ENCODE assay signal across 26 mouse cellular contexts in the genomic region with DNA sequence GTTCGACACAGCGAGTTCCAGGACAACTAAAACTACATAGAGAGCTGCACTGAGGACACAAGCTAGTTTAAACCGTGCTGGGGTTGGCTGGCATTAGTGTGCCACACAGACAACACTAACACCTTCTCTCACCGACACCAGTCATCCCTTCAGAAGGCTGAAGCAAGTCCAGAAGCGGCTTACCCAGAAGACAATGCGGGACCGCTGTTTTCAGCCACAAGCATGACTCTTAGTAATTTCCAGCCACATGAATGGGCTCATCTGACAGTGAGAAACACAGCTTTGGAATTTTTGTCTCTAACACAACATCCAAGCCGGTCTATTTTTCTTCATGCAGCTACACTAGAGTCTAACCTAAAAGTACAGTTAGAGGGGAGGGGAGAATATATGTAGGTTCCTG.
"Had no signal": no experiment of that assay in that cellular context is flagged by ENCODE, and none has a peak within 500 bp of the region (broad histone marks: within the 10 kb centered on the region; RNA-seq: fewer than 3 reads in every experiment).

No protein-coding gene starts in this region.

- H3K9ac ChIP-seq: heart, embryonic 13.5 days; heart, embryonic 15.5 days; hindbrain, embryonic 13.5 days; hindbrain, embryonic 15.5 days; kidney, embryonic 15.5 days; limb, embryonic 13.5 days; limb, embryonic 15.5 days; liver, embryonic 12.5 days; liver, embryonic 14.5 days had no signal

- ATAC-seq: hindbrain, postnatal 0 days; intestine, embryonic 16.5 days; liver, embryonic 12.5 days had no signal

- DNase-seq: gastrocnemius, postnatal 14 days; gastrocnemius, postnatal 36 days; heart, adult 18-20 months; heart, postnatal 14 days; heart, postnatal 36 days; kidney, adult 11 months; kidney, adult 2 months; kidney, adult 9 months; kidney, postnatal 14 days; kidney, postnatal 36 days; layer of hippocampus, adult 9-11 months; layer of hippocampus, postnatal 36 days; left cerebral cortex, postnatal 4 days had no signal

- H3K4me2 ChIP-seq: heart, embryonic 11.5 days; heart, embryonic 13.5 days; heart, embryonic 15.5 days; hindbrain, embryonic 13.5 days; hindbrain, embryonic 15.5 days; kidney, embryonic 15.5 days; limb, embryonic 13.5 days; limb, embryonic 15.5 days; liver, embryonic 12.5 days had no signal

- H3K27ac ChIP-seq: heart, embryonic 13.5 days; heart, embryonic 15.5 days; hindbrain, embryonic 13.5 days; hindbrain, postnatal 0 days; kidney, embryonic 15.5 days; kidney, postnatal 0 days; limb, embryonic 13.5 days; limb, embryonic 15.5 days; liver, embryonic 12.5 days; liver, embryonic 14.5 days had no signal

- H3K9me3 ChIP-seq: heart, embryonic 13.5 days; heart, embryonic 15.5 days; hindbrain, embryonic 13.5 days; hindbrain, embryonic 15.5 days; kidney, embryonic 15.5 days; limb, embryonic 13.5 days; limb, embryonic 15.5 days; liver, embryonic 12.5 days had no signal

- H3K4me3 ChIP-seq: heart, embryonic 13.5 days; heart, embryonic 15.5 days; hindbrain, embryonic 13.5 days; hindbrain, embryonic 15.5 days; kidney, embryonic 15.5 days; limb, embryonic 13.5 days; limb, embryonic 15.5 days; liver, embryonic 12.5 days had no signal

- H3K27me3 ChIP-seq: heart, embryonic 13.5 days; heart, embryonic 15.5 days; hindbrain, embryonic 13.5 days; hindbrain, embryonic 15.5 days; kidney, embryonic 15.5 days; limb, embryonic 13.5 days; limb, embryonic 15.5 days; liver, embryonic 12.5 days had no signal

- H3K36me3 ChIP-seq: heart, embryonic 13.5 days; heart, embryonic 15.5 days; hindbrain, embryonic 13.5 days; hindbrain, embryonic 15.5 days; kidney, embryonic 15.5 days; limb, embryonic 13.5 days; limb, embryonic 15.5 days; liver, embryonic 12.5 days had no signal
